Mouse (Mus musculus) c-Kit-negative CD71-positive TER-119-positive erythroid progenitor cells, embryonic 14.5 days (primary cell): ENCODE measurements at regions not wholly inside any gene's neighbourhood (a gene's known extent, or its start where the extent isn't known, plus 50 kb on each side); places are given as distances from the start of the nearest gene placed in this dataset.

Experiments
- DNase-seq: peaks from one replicate; pipeline ENCODE4 v3.0.0-alpha.2; 2013; ENCODE audit warnings: low read depth, low spot score

DNA sequence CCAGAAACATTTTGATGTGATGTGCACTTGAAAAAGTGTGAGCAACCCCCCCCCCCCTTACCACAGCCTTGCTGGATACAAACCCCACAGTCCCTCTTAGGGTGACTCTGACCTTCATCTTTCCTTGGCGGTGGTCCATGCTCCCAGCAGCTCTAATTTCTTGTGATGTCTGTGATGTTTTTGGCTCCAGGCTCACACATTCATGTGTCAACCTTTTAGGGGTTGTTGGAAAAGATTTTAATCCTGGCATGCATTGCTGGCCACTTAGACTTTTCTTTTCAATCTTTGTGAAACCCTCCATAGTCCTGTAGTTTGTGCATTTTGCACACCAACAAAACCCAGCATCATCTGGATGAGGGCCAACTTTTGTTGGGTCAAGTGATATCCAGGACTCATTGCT, 134.9 kb upstream of the Igfbp3 start:
- no peak for DNase-seq

DNA sequence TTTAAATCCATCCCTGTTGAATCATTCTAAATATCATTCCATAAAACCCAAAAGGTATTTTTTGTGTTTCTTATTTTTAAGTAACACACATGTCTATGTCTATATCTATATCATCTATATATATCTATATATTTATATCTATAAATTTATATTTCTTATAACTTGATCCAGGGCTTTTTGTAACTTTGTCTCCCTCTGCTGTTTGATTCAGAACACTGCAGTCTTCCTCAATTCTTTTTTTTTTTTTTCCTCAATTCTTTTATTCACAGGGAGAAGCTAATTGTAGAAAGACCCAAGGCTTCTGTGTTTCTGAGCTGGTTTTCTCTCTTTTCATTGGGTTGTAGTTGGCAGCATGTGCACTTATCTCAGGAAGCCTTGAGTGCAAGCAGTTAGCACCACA, 124.1 kb upstream of the Igfbp3 start:
- no peak for DNase-seq

DNA sequence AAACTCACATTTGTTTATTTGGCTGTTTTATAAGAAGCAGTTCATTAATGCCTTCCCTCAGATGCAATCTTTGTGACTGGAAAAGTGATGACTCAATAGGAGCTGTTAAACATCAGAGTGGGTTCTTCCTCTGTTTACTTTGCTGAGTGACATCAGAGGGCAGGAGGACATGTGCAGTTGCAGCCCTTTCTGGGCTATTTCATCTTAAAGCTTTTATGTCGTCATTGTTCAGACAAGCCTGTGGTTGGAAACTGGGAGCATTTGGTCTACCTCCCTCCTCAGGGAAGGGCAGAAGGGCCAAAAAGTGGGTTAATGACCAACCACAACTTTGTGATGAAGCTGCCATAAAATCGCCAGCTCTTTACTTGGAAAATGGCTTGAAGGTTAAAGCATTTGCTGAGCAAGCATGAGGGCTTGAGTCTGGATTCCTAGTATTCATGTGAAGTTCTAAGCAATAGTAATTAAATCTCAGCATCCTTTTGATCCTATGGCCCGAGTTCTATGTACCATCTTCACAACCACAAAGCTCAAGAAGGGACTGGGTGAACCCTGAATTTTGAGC, 103.8 kb upstream of the Igfbp3 start:
- no peak for DNase-seq

DNA sequence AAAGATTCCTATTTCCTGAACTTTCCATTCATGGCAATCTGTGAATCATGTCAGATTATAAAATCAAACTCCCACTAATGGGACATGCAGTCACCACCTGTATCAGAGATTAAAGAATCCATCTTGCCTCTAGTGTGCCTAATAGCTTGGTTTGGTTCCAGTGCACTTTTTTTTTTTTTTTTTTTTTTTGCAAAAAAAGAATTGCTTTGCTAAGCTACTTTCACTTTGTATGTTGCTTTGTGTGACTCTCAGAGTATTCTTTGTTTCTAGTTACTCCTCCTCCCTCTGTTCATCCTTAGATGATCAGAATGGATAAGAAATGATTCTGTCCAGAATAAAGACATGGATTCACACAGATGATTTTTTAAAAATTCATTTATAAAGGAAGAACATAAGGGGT, 82.5 kb upstream of the Igfbp3 start:
- DNase-seq = no peak

DNA sequence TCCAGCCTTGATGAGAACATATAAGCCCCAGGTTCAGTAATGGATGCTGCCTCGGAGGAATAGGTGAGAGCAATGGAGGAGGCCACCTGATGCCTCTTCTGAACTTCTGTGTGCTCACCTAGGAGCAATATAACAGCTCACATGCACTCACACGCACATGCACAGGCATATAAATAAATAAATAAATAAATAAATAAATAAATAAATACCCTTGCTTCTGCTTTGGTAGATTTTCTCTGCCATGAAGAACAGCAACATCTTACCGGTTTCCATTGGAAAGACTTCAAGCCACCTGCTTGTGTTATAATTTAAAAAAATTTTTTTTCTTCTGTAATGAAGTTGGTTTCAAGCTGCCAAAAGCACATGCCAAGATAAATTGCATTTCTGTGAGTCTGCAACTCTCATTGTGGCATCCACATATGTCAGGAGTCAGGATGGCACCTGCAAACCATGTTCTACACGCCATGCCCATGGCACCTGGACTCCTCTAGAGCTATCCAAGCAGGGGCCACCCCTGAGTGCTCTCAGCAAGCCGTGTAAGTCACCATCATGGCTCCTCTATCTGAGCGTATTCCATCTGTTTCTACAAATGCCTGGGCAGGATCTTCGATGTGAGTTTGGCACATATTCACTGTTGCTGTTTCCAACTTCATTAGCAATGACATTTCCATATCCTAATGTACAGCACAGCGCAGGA, 75.7 kb upstream of the Igfbp3 start:
- no peak for DNase-seq

- no peak for DNase-seq
Observed at GRCm38 (mm10) chr11:7284836-7285490, 71.2 kb upstream of the Igfbp3 start.

- DNase-seq = no peak
Observed at GRCm38 (mm10) chr11:7282981-7283380, 69.3 kb upstream of the Igfbp3 start.

GRCm38 (mm10) chr11:7282188-7282587, 68.5 kb upstream of the Igfbp3 start:
- no peak for DNase-seq

DNA sequence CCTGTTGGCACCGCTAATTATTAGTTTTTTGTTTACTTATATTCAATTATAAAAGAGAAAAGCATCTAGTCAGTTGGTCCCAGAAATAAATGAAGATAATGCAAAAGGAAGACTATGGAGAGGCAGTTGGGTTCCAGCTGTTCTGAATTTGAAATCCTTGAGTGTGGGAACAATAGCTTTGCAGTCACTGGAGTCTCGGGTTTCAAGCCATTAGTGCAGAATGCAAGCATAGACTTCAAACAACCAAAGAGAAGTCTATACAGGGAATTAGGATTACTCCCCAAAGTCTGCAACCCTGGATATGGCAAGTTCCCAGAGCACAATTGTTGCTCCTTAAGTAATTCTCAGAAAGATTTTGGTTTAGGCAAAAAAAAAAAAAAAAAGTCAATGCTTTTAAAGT, 67.9 kb upstream of the Igfbp3 start:
- DNase-seq = no peak

GRCm38 (mm10) chr11:7279891-7280290, 66.2 kb upstream of the Igfbp3 start:
- DNase-seq = no peak

- DNase-seq = no peak
Observed at GRCm38 (mm10) chr11:7272543-7272942, 58.8 kb upstream of the Igfbp3 start.

- no peak for DNase-seq
Observed at GRCm38 (mm10) chr11:7270916-7271315, 57.2 kb upstream of the Igfbp3 start.

DNA sequence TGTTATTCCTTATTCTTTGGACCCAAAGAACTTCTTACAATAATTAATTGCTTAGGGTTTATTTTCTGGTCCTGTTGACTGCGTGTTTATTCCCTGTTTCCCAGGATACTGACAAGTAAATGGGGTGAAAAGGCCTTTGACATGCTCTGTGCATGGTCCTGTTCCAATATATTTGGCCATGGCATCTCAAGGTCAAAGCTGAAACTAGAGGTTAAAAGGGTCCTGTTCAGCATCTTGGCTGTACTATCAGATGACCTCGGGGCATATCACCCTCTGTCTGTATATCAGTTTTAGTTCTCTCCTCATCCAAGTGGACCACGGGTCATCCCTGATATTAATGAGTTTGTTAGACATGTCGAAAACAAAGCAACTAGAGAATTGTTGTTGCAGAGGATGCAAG, 50.2 kb upstream of the Igfbp3 start:
- no peak for DNase-seq
